15 mouse cellular contexts compared by ENCODE assay signal in the genomic region with DNA sequence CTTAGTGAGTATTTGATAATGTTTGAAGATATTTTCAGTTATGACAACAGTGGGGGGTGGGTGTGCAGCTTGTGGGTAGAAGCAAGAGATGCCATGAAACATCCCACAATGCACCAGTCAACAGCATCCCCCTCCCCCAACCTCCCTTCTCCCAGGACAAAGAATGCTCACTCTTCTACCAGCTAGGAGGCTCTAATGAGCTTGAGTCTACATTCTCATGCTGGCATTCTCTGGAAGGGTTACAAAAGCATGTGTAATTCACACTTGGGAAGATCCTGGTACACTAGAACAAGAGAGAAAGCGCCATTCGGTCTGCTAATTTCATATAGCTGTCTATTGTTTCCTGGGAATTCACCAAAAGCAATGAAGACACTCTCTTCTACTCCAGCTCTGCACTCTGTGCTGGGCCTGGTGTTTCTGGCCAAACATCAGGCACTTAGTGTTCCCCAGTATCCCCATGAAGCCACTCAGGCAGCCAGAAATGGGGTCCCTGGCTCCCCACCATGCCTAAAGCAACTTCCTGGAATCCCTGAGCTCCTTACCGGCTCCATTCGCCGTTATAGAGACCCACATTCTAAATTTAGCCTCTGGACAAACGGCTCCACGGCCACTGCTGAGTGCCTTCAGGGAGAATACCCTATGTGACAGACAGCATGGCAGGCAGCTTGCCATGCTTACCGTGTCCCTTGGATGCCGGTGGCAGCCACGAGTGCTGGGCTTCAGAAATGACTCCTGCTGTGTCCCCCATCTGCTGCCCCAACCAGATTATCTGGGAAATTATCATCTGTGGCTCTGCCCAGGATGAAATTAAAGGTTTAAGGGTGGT.
DNase-seq lines count a peak whose midpoint lies in the region; ATAC-seq lines count a peak whose summit lies in the region.
"Had no signal": no experiment of that assay in that cellular context is flagged by ENCODE, and none has a peak within 500 bp of the region (broad histone marks: within the 10 kb centered on the region; RNA-seq: fewer than 3 reads in every experiment).

No protein-coding gene starts in this region.

- H3K36me3 ChIP-seq in heart, embryonic 12.5 days, result no peaks in the 10 kb centered on the region
- H3K36me3 ChIP-seq: embryonic facial prominence, embryonic 13.5 days had no signal

- no peak overlapping the region for H3K9ac ChIP-seq in heart, embryonic 12.5 days
- H3K9ac ChIP-seq: embryonic facial prominence, embryonic 13.5 days had no signal

- no peaks in the 10 kb centered on the region for H3K9me3 ChIP-seq in heart, embryonic 12.5 days (replicated peaks)
- H3K9me3 ChIP-seq: embryonic facial prominence, embryonic 13.5 days had no signal

- H3K27me3 ChIP-seq in heart, embryonic 12.5 days (replicated peaks), result no peaks in the 10 kb centered on the region

- WGBS in heart, embryonic 12.5 days, result 45% methylated on average over 10 of the region's 10 CpGs

- H3K4me3 ChIP-seq in heart, embryonic 12.5 days, result no peak overlapping the region
- H3K4me3 ChIP-seq: embryonic facial prominence, embryonic 13.5 days had no signal

- 0 out of 2 replicates have a peak, but pooled peaks cover 9% of the 10 kb centered on the region for H3K4me1 ChIP-seq in heart, embryonic 12.5 days (replicated peaks)

- H3K4me2 ChIP-seq in heart, embryonic 12.5 days, result 0 out of 2 replicates have a peak overlapping the region, but pooled peaks have one; percentile 16
- H3K4me2 ChIP-seq: embryonic facial prominence, embryonic 13.5 days had no signal

- no peak for DNase-seq in heart, adult 8-10 months (ENCODE audit: low spot score)
- DNase-seq in Muller cell, postnatal 12 days (ENCODE audit: inconsistent ontology term), result peak; percentile 87
- peak; percentile 66 for DNase-seq in cerebellum, adult 11 months
- peak; percentile 74 to 87 for DNase-seq in cerebellum, postnatal 14 days
- no peak for DNase-seq in right cerebral cortex, adult 2 months (ENCODE audit: low spot score in 2 of 2)
- DNase-seq in layer of hippocampus, adult 9-11 months, result no peak
- DNase-seq in spleen, postnatal 4 days (ENCODE audit: low spot score in 2 of 2), result no peak
- DNase-seq: adrenal gland, postnatal 10 days; B cell, adult 2 months; gastrocnemius, postnatal 10 days; kidney, postnatal 4 days; layer of hippocampus, postnatal 36 days; lung, adult 18-20 months had no signal

- no peak for ATAC-seq in heart, embryonic 12.5 days (ENCODE audit: insufficient number of reproducible peaks, low FRiP score)

- H3K27ac ChIP-seq in heart, embryonic 12.5 days (ENCODE audit: poor library complexity, severe bottlenecking), result no peak overlapping the region
- H3K27ac ChIP-seq: embryonic facial prominence, embryonic 13.5 days had no signal

Comparison
In these comparisons a context has a peak if more than half of its experiments do, and no peak if none do; other contexts are left out.
1. DNase-seq: peak in Muller cell, postnatal 12 days (single experiment), cerebellum, adult 11 months (single experiment) and cerebellum, postnatal 14 days (2 of 2); none in heart, adult 8-10 months (single experiment), right cerebral cortex, adult 2 months (0 of 2), layer of hippocampus, adult 9-11 months (single experiment) and spleen, postnatal 4 days (0 of 2).